Mouse (Mus musculus): ENCODE measurements around the gene Mob3b.

GRCm38 (mm10) chr4:34987109-34987508 lies 170.2 kb downstream of the Mob3b start:
- TF ChIP-seq CTCF (conservative IDR thresholded peaks at IDR 0.05; ENCODE audit: low read length) (no peak), NANOG (IDR thresholded peaks at IDR 0.05; ENCODE audit: borderline replicate concordance, low read length) (no peak), POU5F1 (IDR thresholded peaks at IDR 0.05; ENCODE audit: borderline replicate concordance, low read length) (no peak)
